Mouse (Mus musculus) ovary, postnatal 10 days (tissue): ENCODE data around the gene Susd1.

ENCODE experiments used
- DNase-seq: peaks from one replicate; pipeline ENCODE4 v3.0.0; 2022; ENCODE audit warnings: low spot score

Gene Susd1

GRCm38 (mm10) chr4:59282699-59283487 is 155.5 kb downstream of the Susd1 start:
- no peak for DNase-seq

GRCm38 (mm10) chr4:59282137-59282536 is 156.3 kb downstream of the Susd1 start:
- DNase-seq = no peak

- DNase-seq = no peak
These were observed 157.6 kb downstream of the Susd1 start for GRCm38 (mm10) chr4:59280876-59281275.

- no peak for DNase-seq
These were observed 159.3 kb downstream of the Susd1 start for GRCm38 (mm10) chr4:59279111-59279510.

- no peak for DNase-seq
These were observed 160.0 kb downstream of the Susd1 start for GRCm38 (mm10) chr4:59278410-59278809.

GRCm38 (mm10) chr4:59277958-59278357 is 160.5 kb downstream of the Susd1 start:
- DNase-seq = no peak

GRCm38 (mm10) chr4:59275956-59276355 is 162.5 kb downstream of the Susd1 start:
- no peak for DNase-seq

GRCm38 (mm10) chr4:59275494-59275893 is 162.9 kb downstream of the Susd1 start:
- DNase-seq = no peak

GRCm38 (mm10) chr4:59274136-59274535 is 164.3 kb downstream of the Susd1 start:
- no peak for DNase-seq

GRCm38 (mm10) chr4:59273342-59273741 is 165.1 kb downstream of the Susd1 start:
- no peak for DNase-seq

GRCm38 (mm10) chr4:59265631-59266030 is 172.8 kb downstream of the Susd1 start:
- no peak for DNase-seq

GRCm38 (mm10) chr4:59265182-59265581 is 173.3 kb downstream of the Susd1 start:
- DNase-seq = no peak
